Mouse (Mus musculus): ENCODE measurements around the gene Mcm2. TPM values are rescaled to one million over a fixed set of nuclear protein-coding genes. Genes with fewer than 3 reads are reported as not detected.
A peak's percentile ranks its signal among the peaks of the same experiment; 100 is the strongest.

Gene Mcm2
- polyA plus RNA-seq, 1 experiment from 2014 or later: 107 TPM

GRCm38 (mm10) chr6:88884690-88885089 is 13.9 kb downstream of the Mcm2 start:
- no peaks in the 10 kb centered on the region for H3K9me3 ChIP-seq
- 94% methylated on average over 17 of the region's 17 CpGs for WGBS
- H3K4me2 ChIP-seq (replicated peaks): no peak overlapping the region
- no peak; the same call in 1 of the 2 replicates for ATAC-seq
- peaks cover 55% of the 10 kb centered on the region for H3K36me3 ChIP-seq
- H3K27ac ChIP-seq: no peak overlapping the region
- no peak overlapping the region for H3K9ac ChIP-seq
- H3K27me3 ChIP-seq (replicated peaks): no peaks in the 10 kb centered on the region
- H3K4me1 ChIP-seq (replicated peaks): 0 out of 2 replicates have a peak, but pooled peaks cover 3% of the 10 kb centered on the region
- H3K4me3 ChIP-seq (replicated peaks): no peak overlapping the region

GRCm38 (mm10) chr6:88884195-88884594 is 14.4 kb downstream of the Mcm2 start:
- Histone ChIP-seq H3K27me3 (replicated peaks) (no peaks in the 10 kb centered on the region), H3K4me1 (replicated peaks) (0 out of 2 replicates have a peak, but pooled peaks cover 3% of the 10 kb centered on the region), H3K9me3 (no peaks in the 10 kb centered on the region), H3K9ac (no peak overlapping the region), H3K4me3 (replicated peaks) (no peak overlapping the region), H3K27ac (no peak overlapping the region), H3K4me2 (replicated peaks) (no peak overlapping the region), H3K36me3 (peaks cover 52% of the 10 kb centered on the region)
- WGBS: 80% methylated on average over 10 of the region's 10 CpGs
- ATAC-seq: peak; percentile 46; the same call in 1 of the 2 replicates

GRCm38 (mm10) chr6:88881334-88881733 is 17.2 kb downstream of the Mcm2 start:
- Histone ChIP-seq H3K9me3 (no peaks in the 10 kb centered on the region), H3K4me3 (replicated peaks) (no peak overlapping the region), H3K4me1 (replicated peaks) (0 out of 2 replicates have a peak, but pooled peaks cover 3% of the 10 kb centered on the region), H3K9ac (no peak overlapping the region), H3K36me3 (peaks cover 33% of the 10 kb centered on the region), H3K27me3 (replicated peaks) (no peaks in the 10 kb centered on the region), H3K4me2 (replicated peaks) (no peak overlapping the region), H3K27ac (no peak overlapping the region)
- WGBS: 78% methylated on average over 7 of the region's 7 CpGs
- no peak for ATAC-seq

- WGBS: 64% methylated on average over 4 of the region's 4 CpGs
- H3K9ac ChIP-seq: no peak overlapping the region
- peaks cover 23% of the 10 kb centered on the region for H3K36me3 ChIP-seq
- ATAC-seq: no peak
- H3K27ac ChIP-seq: no peak overlapping the region
- no peaks in the 10 kb centered on the region for H3K9me3 ChIP-seq
- H3K27me3 ChIP-seq (replicated peaks): peaks cover 6% of the 10 kb centered on the region; the same call in 1 of the 2 replicates
- H3K4me2 ChIP-seq (replicated peaks): no peak overlapping the region
- H3K4me1 ChIP-seq (replicated peaks): 0 out of 2 replicates have a peak, but pooled peaks cover 6% of the 10 kb centered on the region
- no peak overlapping the region for H3K4me3 ChIP-seq (replicated peaks)
Observed at GRCm38 (mm10) chr6:88879471-88879870, 19.1 kb downstream of the Mcm2 start.

GRCm38 (mm10) chr6:88874868-88875508 is 23.6 kb downstream of the Mcm2 start, which contains the start of gene Podxl2:
Gene Podxl2 (minus strand): TSS chr6:88875044.
- ATAC-seq: peak; percentile 84
- H3K9ac ChIP-seq: peak within 1 kb of the TSS; percentile 70

GRCm38 (mm10) chr6:88873965-88874867 is 24.4 kb downstream of the Mcm2 start:
- Histone ChIP-seq H3K4me3 (replicated peaks) (peak overlapping the region; percentile 70), H3K27me3 (replicated peaks) (peaks cover 11% of the 10 kb centered on the region; the same call in 1 of the 2 replicates), H3K27ac (0 out of 2 replicates have a peak overlapping the region, but pooled peaks have one; percentile 6), H3K4me2 (replicated peaks) (peak overlapping the region; percentile 99), H3K9me3 (no peaks in the 10 kb centered on the region), H3K36me3 (no peaks in the 10 kb centered on the region), H3K9ac (peak overlapping the region; percentile 70), H3K4me1 (replicated peaks) (peaks cover 20% of the 10 kb centered on the region; the same call in 1 of the 2 replicates)
- peak; percentile 75 for ATAC-seq
- 1% methylated on average over 72 of the region's 74 CpGs for WGBS

More at GRCm38 (mm10) chr6:88874868-88875508, 23.6 kb downstream of the Mcm2 start, which contains the start of gene Podxl2:
- Histone ChIP-seq H3K4me2 (replicated peaks) (peak within 1 kb of the TSS; percentile 99), H3K9me3 (no peaks in the 10 kb centered on the region), H3K4me1 (replicated peaks) (peaks cover 20% of the 10 kb centered on the region; the same call in 1 of the 2 replicates), H3K27ac (0 out of 2 replicates have a peak within 1 kb of the TSS, but pooled peaks have one; percentile 6), H3K36me3 (no peaks in the 10 kb centered on the region), H3K4me3 (replicated peaks) (peak within 1 kb of the TSS; percentile 70), H3K27me3 (replicated peaks) (peaks cover 11% of the 10 kb centered on the region; the same call in 1 of the 2 replicates)
- 6% methylated on average over 62 of the region's 63 CpGs for WGBS

- peaks cover 20% of the 10 kb centered on the region; the same call in 1 of the 2 replicates for H3K4me1 ChIP-seq (replicated peaks)
- H3K9ac ChIP-seq: no peak overlapping the region
- H3K27me3 ChIP-seq (replicated peaks): peaks cover 11% of the 10 kb centered on the region; the same call in 1 of the 2 replicates
- no peak for ATAC-seq
- 46% methylated on average over 7 of the region's 7 CpGs for WGBS
- H3K4me2 ChIP-seq (replicated peaks): peak overlapping the region; percentile 99; the same call in 1 of the 2 replicates
- no peaks in the 10 kb centered on the region for H3K9me3 ChIP-seq
- H3K27ac ChIP-seq: no peak overlapping the region
- no peaks in the 10 kb centered on the region for H3K36me3 ChIP-seq
- H3K4me3 ChIP-seq (replicated peaks): no peak overlapping the region
Observed at GRCm38 (mm10) chr6:88872811-88873210, 25.8 kb downstream of the Mcm2 start.

GRCm38 (mm10) chr6:88871546-88871945 is 27.0 kb downstream of the Mcm2 start:
- ATAC-seq: no peak
- H3K36me3 ChIP-seq: no peaks in the 10 kb centered on the region
- no peaks in the 10 kb centered on the region for H3K9me3 ChIP-seq
- no peak overlapping the region for H3K9ac ChIP-seq
- WGBS: 29% methylated on average over 8 of the region's 8 CpGs
- peaks cover 11% of the 10 kb centered on the region; the same call in 1 of the 2 replicates for H3K27me3 ChIP-seq (replicated peaks)
- 0 out of 2 replicates have a peak overlapping the region, but pooled peaks have one; percentile 5 for H3K4me2 ChIP-seq (replicated peaks)
- no peak overlapping the region for H3K4me3 ChIP-seq (replicated peaks)
- H3K4me1 ChIP-seq (replicated peaks): peaks cover 20% of the 10 kb centered on the region; the same call in 1 of the 2 replicates
- H3K27ac ChIP-seq: no peak overlapping the region

GRCm38 (mm10) chr6:88870594-88870993 is 28.0 kb downstream of the Mcm2 start:
- Histone ChIP-seq H3K4me2 (replicated peaks) (no peak overlapping the region), H3K27ac (no peak overlapping the region), H3K9ac (no peak overlapping the region), H3K36me3 (no peaks in the 10 kb centered on the region), H3K27me3 (replicated peaks) (peaks cover 11% of the 10 kb centered on the region; the same call in 1 of the 2 replicates), H3K9me3 (no peaks in the 10 kb centered on the region), H3K4me3 (replicated peaks) (no peak overlapping the region), H3K4me1 (replicated peaks) (peaks cover 20% of the 10 kb centered on the region; the same call in 1 of the 2 replicates)
- 61% methylated on average over 4 of the region's 4 CpGs for WGBS
- ATAC-seq: no peak

GRCm38 (mm10) chr6:88869459-88869858 is 29.1 kb downstream of the Mcm2 start:
- ATAC-seq: no peak
- H3K4me2 ChIP-seq (replicated peaks): no peak overlapping the region
- 85% methylated on average over 7 of the region's 7 CpGs for WGBS

GRCm38 (mm10) chr6:88865704-88866103 is 32.9 kb downstream of the Mcm2 start:
- Histone ChIP-seq H3K9ac (no peak overlapping the region), H3K4me2 (replicated peaks) (no peak overlapping the region), H3K4me3 (replicated peaks) (no peak overlapping the region), H3K27me3 (replicated peaks) (no peaks in the 10 kb centered on the region), H3K36me3 (no peaks in the 10 kb centered on the region), H3K9me3 (no peaks in the 10 kb centered on the region), H3K27ac (no peak overlapping the region), H3K4me1 (replicated peaks) (no peaks in the 10 kb centered on the region)
- no peak for ATAC-seq
- 78% methylated on average over 7 of the region's 7 CpGs for WGBS

More at GRCm38 (mm10) chr6:88869459-88869858, 29.1 kb downstream of the Mcm2 start:
- Histone ChIP-seq H3K36me3 (no peaks in the 10 kb centered on the region), H3K4me1 (replicated peaks) (peaks cover 16% of the 10 kb centered on the region; the same call in 1 of the 2 replicates), H3K27me3 (replicated peaks) (peaks cover 5% of the 10 kb centered on the region; the same call in 1 of the 2 replicates), H3K27ac (no peak overlapping the region), H3K4me3 (replicated peaks) (no peak overlapping the region), H3K9ac (no peak overlapping the region), H3K9me3 (no peaks in the 10 kb centered on the region)

GRCm38 (mm10) chr6:88860914-88861313 is 37.7 kb downstream of the Mcm2 start:
- Histone ChIP-seq H3K36me3 (no peaks in the 10 kb centered on the region), H3K4me3 (replicated peaks) (no peak overlapping the region), H3K27ac (no peak overlapping the region), H3K4me1 (replicated peaks) (no peaks in the 10 kb centered on the region), H3K4me2 (replicated peaks) (no peak overlapping the region), H3K27me3 (replicated peaks) (no peaks in the 10 kb centered on the region), H3K9me3 (no peaks in the 10 kb centered on the region), H3K9ac (no peak overlapping the region)
- peak; percentile 57 for ATAC-seq
- 16% methylated on average over 2 of the region's 2 CpGs for WGBS
